Mouse (Mus musculus): ENCODE measurements around the gene Tbc1d15. TPM values are rescaled to one million over a fixed set of nuclear protein-coding genes. Genes with fewer than 3 reads are reported as not detected.
"Not testable (repeated sequence)": the region's sequence is repeated elsewhere in the genome, so short reads cannot be mapped to it uniquely, and the experiment has no call there.

Tbc1d15 gene
- polyA plus RNA-seq, 1 experiment, result 198 TPM

DNA sequence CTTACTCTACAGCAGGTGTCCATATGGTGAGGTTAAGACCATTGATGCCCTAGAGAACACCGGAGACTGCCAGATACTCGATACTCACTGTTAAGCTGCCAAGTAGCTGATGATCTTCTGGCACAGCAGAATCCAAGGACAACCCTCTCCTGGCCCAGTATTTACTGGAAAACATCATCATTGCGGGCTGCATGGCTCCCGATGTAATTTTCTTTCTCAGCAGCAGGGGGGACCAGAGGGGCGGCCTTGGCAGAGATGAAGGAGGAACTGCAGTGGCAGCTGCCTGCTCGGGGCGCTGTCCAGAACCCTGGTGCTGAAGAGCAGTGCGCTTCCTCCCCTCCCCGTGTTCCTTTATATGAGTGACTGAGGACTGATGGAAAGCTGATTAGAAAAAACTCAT is 66.6 kb downstream of the Tbc1d15 start, which contains the start of gene Tph2:
TSS of gene Tph2 (minus strand) at position 326 of the 400 bp plus-strand sequence.
- 0 out of 2 replicates have a peak, but pooled peaks have one; percentile 46 for TF ChIP-seq EP300 (IDR thresholded peaks at IDR 0.05; ENCODE audit: insufficient read depth, low read depth, low read length)
- TF ChIP-seq POLR2A (IDR thresholded peaks at IDR 0.05; ENCODE audit: insufficient read depth, low read length), result no peak
- peak; percentile 77 for TF ChIP-seq CTCF (IDR thresholded peaks at IDR 0.05; ENCODE audit: low read depth, low read length)
- Histone ChIP-seq H3K36me3 (ENCODE audit: control insufficient read depth, insufficient read depth, low read length, poor library complexity, severe bottlenecking) (no peaks in the 10 kb centered on the region), H3K9ac (ENCODE audit: low read depth, poor library complexity, severe bottlenecking) (no peak within 1 kb of the TSS), H3K4me1 (ENCODE audit: control insufficient read depth, insufficient read depth, low read length) (no peaks in the 10 kb centered on the region), H3K27ac (ENCODE audit: insufficient read depth, low read length) (no peak within 1 kb of the TSS), H3K4me3 (ENCODE audit: low read depth, low read length) (no peak within 1 kb of the TSS), H3K27me3 (ENCODE audit: control insufficient read depth, insufficient read depth, low read length, poor library complexity, severe bottlenecking) (no peaks in the 10 kb centered on the region), H3K9me3 (replicated peaks; ENCODE audit: control insufficient read depth, insufficient read depth, low read length, poor library complexity, severe bottlenecking) (no peaks in the 10 kb centered on the region)

DNA sequence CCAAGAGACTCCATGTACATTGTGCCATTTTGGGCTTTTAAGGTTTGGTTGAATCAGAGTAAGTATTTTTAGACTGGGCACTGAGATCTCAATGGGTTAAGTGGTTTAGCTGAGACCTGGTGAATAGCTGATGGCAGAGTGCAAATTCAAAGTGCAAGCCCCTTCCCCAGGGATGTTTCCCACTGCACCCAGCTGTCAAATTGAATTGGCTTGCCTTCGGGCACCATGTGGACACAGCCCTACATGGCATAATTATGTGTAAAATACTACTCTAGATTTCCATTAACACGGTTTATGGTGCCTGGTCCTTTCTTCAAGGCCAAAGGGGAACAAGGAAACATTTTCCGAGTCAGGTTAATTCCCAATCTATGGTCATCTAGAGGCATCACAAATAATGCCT is 70.2 kb downstream of the Tbc1d15 start:
- Histone ChIP-seq H3K4me1 (ENCODE audit: control insufficient read depth, insufficient read depth, low read length) (no peaks in the 10 kb centered on the region), H3K9ac (ENCODE audit: low read depth, poor library complexity, severe bottlenecking) (no peak overlapping the region), H3K27me3 (ENCODE audit: control insufficient read depth, insufficient read depth, low read length, poor library complexity, severe bottlenecking) (no peaks in the 10 kb centered on the region), H3K27ac (ENCODE audit: insufficient read depth, low read length) (no peak overlapping the region), H3K36me3 (ENCODE audit: control insufficient read depth, insufficient read depth, low read length, poor library complexity, severe bottlenecking) (no peaks in the 10 kb centered on the region), H3K9me3 (replicated peaks; ENCODE audit: control insufficient read depth, insufficient read depth, low read length, poor library complexity, severe bottlenecking) (no peaks in the 10 kb centered on the region), H3K4me3 (ENCODE audit: low read depth, low read length) (no peak overlapping the region)
- no peak for TF ChIP-seq CTCF (IDR thresholded peaks at IDR 0.05; ENCODE audit: low read depth, low read length)
- no peak for TF ChIP-seq POLR2A (IDR thresholded peaks at IDR 0.05; ENCODE audit: insufficient read depth, low read length)
- TF ChIP-seq EP300 (IDR thresholded peaks at IDR 0.05; ENCODE audit: insufficient read depth, low read depth, low read length), result no peak

DNA sequence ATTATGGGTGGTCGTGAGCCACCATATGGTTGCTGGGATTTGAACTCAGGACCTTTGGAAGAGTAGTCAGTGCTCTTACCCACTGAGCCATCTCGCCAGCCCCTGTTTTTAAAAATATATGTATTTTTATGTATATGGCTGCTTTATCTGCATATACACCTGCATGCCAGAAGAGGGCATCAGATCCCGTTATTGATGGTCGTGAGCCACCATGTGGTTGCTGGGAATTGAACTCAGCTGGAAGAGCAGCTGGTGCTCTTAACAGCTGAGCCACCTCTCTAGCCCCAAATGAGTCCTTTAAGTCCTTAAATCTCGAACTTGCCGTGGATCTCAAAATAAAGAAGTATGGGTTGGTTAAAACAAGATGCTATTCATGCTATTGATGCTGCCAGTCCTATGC is 73.2 kb downstream of the Tbc1d15 start:
- not testable (repeated sequence) for H3K27ac ChIP-seq (ENCODE audit: insufficient read depth, low read length); H3K4me1 ChIP-seq (ENCODE audit: control insufficient read depth, insufficient read depth, low read length); H3K27me3 ChIP-seq (ENCODE audit: control insufficient read depth, insufficient read depth, low read length, poor library complexity, severe bottlenecking); H3K4me3 ChIP-seq (ENCODE audit: low read depth, low read length); H3K9me3 ChIP-seq (replicated peaks; ENCODE audit: control insufficient read depth, insufficient read depth, low read length, poor library complexity, severe bottlenecking); H3K9ac ChIP-seq (ENCODE audit: low read depth, poor library complexity, severe bottlenecking); H3K36me3 ChIP-seq (ENCODE audit: control insufficient read depth, insufficient read depth, low read length, poor library complexity, severe bottlenecking)
- TF ChIP-seq CTCF (IDR thresholded peaks at IDR 0.05; ENCODE audit: low read depth, low read length), result peak; percentile 38

DNA sequence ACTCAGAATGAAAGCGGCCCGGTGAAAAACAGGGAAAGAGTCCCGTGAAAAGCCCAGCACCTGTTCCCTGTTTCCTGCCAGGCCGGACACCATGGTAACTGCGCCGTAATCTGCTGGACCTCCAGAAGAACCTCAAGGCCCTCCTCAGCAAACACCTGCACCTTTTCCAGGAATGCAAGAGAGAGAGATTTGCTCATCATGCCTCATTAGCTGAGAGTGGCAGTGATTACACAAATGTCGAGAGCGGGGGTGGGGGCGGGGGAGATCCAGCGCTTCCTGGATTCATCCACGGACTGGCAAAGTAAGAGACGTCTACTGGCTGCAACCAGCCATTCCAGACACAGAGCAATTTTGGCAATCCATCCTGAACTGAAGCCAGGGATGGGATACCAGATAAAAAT is 75.7 kb downstream of the Tbc1d15 start:
- H3K4me1 ChIP-seq (ENCODE audit: control insufficient read depth, insufficient read depth, low read length), result no peaks in the 10 kb centered on the region
- H3K27ac ChIP-seq (ENCODE audit: insufficient read depth, low read length), result no peak overlapping the region
- H3K27me3 ChIP-seq (ENCODE audit: control insufficient read depth, insufficient read depth, low read length, poor library complexity, severe bottlenecking), result no peaks in the 10 kb centered on the region
- no peaks in the 10 kb centered on the region for H3K36me3 ChIP-seq (ENCODE audit: control insufficient read depth, insufficient read depth, low read length, poor library complexity, severe bottlenecking)
- no peak overlapping the region; the same call in 1 of the 2 replicates for H3K9ac ChIP-seq (ENCODE audit: low read depth, poor library complexity, severe bottlenecking)
- H3K4me3 ChIP-seq (ENCODE audit: low read depth, low read length), result peak overlapping the region; percentile 55
- H3K9me3 ChIP-seq (replicated peaks; ENCODE audit: control insufficient read depth, insufficient read depth, low read length, poor library complexity, severe bottlenecking), result no peaks in the 10 kb centered on the region
- TF ChIP-seq POLR2A (IDR thresholded peaks at IDR 0.05; ENCODE audit: insufficient read depth, low read length), result no peak
- TF ChIP-seq EP300 (IDR thresholded peaks at IDR 0.05; ENCODE audit: insufficient read depth, low read depth, low read length), result 0 out of 2 replicates have a peak, but pooled peaks have one; percentile 14

DNA sequence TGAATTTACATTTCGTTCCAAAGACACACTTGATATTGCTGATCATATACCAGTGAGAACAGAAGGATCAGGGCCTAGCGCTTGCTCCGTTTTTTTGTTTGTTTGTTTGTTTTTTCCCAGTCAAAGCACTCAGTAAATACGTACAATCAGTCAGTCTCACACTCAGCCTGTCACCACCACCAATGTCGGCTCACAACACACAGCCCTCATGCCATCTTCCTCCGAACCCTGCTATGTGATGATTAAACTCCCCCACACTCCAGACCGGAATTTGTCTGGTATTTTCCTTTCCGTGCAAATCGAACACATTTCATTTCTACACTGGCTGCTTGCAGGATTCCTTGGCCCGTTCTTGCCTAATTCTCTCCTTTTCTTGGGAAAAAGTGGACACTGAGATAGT is 77.9 kb downstream of the Tbc1d15 start:
- TF ChIP-seq POLR2A (IDR thresholded peaks at IDR 0.05; ENCODE audit: insufficient read depth, low read length) (no peak), CTCF (IDR thresholded peaks at IDR 0.05; ENCODE audit: low read depth, low read length) (no peak), EP300 (IDR thresholded peaks at IDR 0.05; ENCODE audit: insufficient read depth, low read depth, low read length) (no peak)
- Histone ChIP-seq H3K9ac (ENCODE audit: low read depth, poor library complexity, severe bottlenecking) (no peak overlapping the region), H3K36me3 (ENCODE audit: control insufficient read depth, insufficient read depth, low read length, poor library complexity, severe bottlenecking) (no peaks in the 10 kb centered on the region), H3K4me3 (ENCODE audit: low read depth, low read length) (no peak overlapping the region), H3K27me3 (ENCODE audit: control insufficient read depth, insufficient read depth, low read length, poor library complexity, severe bottlenecking) (no peaks in the 10 kb centered on the region), H3K27ac (ENCODE audit: insufficient read depth, low read length) (no peak overlapping the region), H3K4me1 (ENCODE audit: control insufficient read depth, insufficient read depth, low read length) (no peaks in the 10 kb centered on the region), H3K9me3 (replicated peaks; ENCODE audit: control insufficient read depth, insufficient read depth, low read length, poor library complexity, severe bottlenecking) (no peaks in the 10 kb centered on the region)

DNA sequence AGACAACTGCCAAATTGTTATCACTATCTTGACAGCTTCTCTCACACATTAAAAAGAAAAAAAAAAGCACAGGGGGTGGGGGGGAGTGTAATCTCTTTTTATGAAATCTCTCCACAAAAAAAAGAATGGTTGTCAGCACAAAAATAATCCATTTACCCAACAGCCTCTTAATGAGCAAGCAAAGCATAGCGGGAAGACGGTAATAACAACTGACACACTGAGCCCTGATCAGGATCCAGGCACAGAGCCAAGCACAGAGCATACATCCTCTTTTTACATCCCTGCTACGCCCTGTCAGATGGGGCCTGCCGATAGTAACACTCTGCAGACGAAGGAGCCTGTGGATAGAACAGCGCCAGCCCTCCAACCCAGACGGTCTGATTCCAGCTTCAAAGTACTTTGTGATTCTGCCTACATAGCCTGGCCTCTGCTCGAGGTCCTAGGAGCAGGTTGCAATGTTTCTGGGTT is 79.9 kb downstream of the Tbc1d15 start:
- Histone ChIP-seq H3K4me3 (ENCODE audit: low read depth, low read length) (no peak overlapping the region), H3K27me3 (ENCODE audit: control insufficient read depth, insufficient read depth, low read length, poor library complexity, severe bottlenecking) (no peaks in the 10 kb centered on the region), H3K36me3 (ENCODE audit: control insufficient read depth, insufficient read depth, low read length, poor library complexity, severe bottlenecking) (no peaks in the 10 kb centered on the region), H3K4me1 (ENCODE audit: control insufficient read depth, insufficient read depth, low read length) (no peaks in the 10 kb centered on the region), H3K27ac (ENCODE audit: insufficient read depth, low read length) (no peak overlapping the region), H3K9me3 (replicated peaks; ENCODE audit: control insufficient read depth, insufficient read depth, low read length, poor library complexity, severe bottlenecking) (no peaks in the 10 kb centered on the region), H3K9ac (ENCODE audit: low read depth, poor library complexity, severe bottlenecking) (no peak overlapping the region)
- TF ChIP-seq POLR2A (IDR thresholded peaks at IDR 0.05; ENCODE audit: insufficient read depth, low read length) (no peak), CTCF (IDR thresholded peaks at IDR 0.05; ENCODE audit: low read depth, low read length) (no peak), EP300 (IDR thresholded peaks at IDR 0.05; ENCODE audit: insufficient read depth, low read depth, low read length) (no peak)

Measured in ES-Bruce4 (cell line).